9 mouse cellular contexts compared by ENCODE assay signal in the genomic region with DNA sequence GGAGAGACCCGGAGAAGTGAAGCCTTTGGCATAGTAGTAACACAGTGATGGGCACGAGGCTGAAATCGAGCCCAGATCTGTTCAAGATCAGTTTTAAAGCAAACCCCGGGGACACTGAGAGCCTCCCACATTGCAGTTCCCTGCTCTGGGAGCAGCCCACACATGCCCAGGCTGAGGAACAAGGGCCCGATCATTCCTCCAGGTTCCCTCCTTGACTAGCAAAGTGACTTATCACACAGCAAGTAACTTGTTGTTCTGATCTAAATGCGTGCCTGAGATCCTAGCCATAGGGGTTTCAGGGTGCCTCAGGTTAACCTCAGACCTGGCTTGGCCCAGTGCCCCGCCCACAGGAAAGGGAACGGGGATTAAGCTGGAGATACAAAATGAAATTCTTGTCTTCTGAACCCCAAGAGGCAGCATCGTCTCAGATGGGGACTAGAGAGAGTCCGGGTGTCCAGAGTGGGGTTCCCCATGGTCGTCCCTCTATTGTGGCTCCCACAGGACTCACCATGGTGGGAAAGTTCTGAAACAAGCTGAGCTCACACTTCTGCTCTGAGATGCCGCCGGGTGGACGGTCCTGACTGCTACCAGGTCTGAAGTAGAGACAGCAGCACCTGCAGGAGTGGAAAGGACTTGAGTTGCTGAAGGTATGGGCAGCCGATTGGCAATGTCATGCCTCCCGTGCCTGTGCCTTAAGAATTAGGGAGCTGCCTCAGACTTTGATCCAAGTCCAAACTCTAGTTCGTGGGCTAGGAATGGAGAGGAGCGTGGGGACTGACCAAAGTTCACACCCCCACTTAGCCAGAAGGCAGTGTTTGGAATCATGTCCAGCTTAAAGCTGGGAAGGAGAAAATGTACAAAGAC. TPM values are rescaled to one million over a fixed set of nuclear protein-coding genes. Genes with fewer than 3 reads are reported as not detected.
DNase-seq lines count a peak whose midpoint lies in the region; ATAC-seq and TF ChIP-seq lines count a peak whose summit lies in the region.
"Had no signal": no experiment of that assay in that cellular context is flagged by ENCODE, and none has a peak within 500 bp of the region (broad histone marks: within the 10 kb centered on the region; RNA-seq: fewer than 3 reads in every experiment).

No protein-coding gene starts in this region.

- H3K4me1 ChIP-seq in forebrain, embryonic 13.5 days: peaks cover 44% of the 10 kb centered on the region
- peaks cover 32% of the 10 kb centered on the region for H3K4me1 ChIP-seq in forebrain, embryonic 16.5 days (replicated peaks; ENCODE audit: control insufficient read depth, insufficient read depth, low read length)
- H3K4me1 ChIP-seq in ES-Bruce4 (ENCODE audit: control insufficient read depth, insufficient read depth, low read length): peaks cover 1% of the 10 kb centered on the region
- peaks cover 24% of the 10 kb centered on the region for H3K4me1 ChIP-seq in heart, embryonic 16.5 days (ENCODE audit: control insufficient read depth, insufficient read depth, low read length)
- peaks cover 46% of the 10 kb centered on the region for H3K4me1 ChIP-seq in limb, embryonic 10.5 days
- peaks cover 16% of the 10 kb centered on the region for H3K4me1 ChIP-seq in testis, adult 2 months (ENCODE audit: control insufficient read depth, insufficient read depth, low read length)

- no peak overlapping the region for H3K4me2 ChIP-seq in forebrain, embryonic 13.5 days
- no peak overlapping the region for H3K4me2 ChIP-seq in forebrain, embryonic 16.5 days (ENCODE audit: low read length)
- H3K4me2 ChIP-seq in heart, embryonic 16.5 days (ENCODE audit: low read depth, low read length): no peak overlapping the region

- peaks cover 35% of the 10 kb centered on the region for H3K36me3 ChIP-seq in forebrain, embryonic 13.5 days (ENCODE audit: poor library complexity, severe bottlenecking)
- peaks cover 6% of the 10 kb centered on the region for H3K36me3 ChIP-seq in forebrain, embryonic 16.5 days (ENCODE audit: control insufficient read depth, insufficient read depth)
- peaks cover 22% of the 10 kb centered on the region for H3K36me3 ChIP-seq in ES-Bruce4 (ENCODE audit: control insufficient read depth, insufficient read depth, low read length, poor library complexity, severe bottlenecking)
- peaks cover 14% of the 10 kb centered on the region for H3K36me3 ChIP-seq in heart, embryonic 16.5 days (ENCODE audit: control insufficient read depth, insufficient read depth)
- H3K36me3 ChIP-seq in limb, embryonic 10.5 days: peaks cover 39% of the 10 kb centered on the region
- H3K36me3 ChIP-seq in testis, adult 2 months (ENCODE audit: control insufficient read depth, insufficient read depth, low read length): peaks cover 6% of the 10 kb centered on the region

- H3K9me3 ChIP-seq in forebrain, embryonic 13.5 days (replicated peaks): no peaks in the 10 kb centered on the region
- H3K9me3 ChIP-seq in forebrain, embryonic 16.5 days (ENCODE audit: control insufficient read depth, low read length): no peaks in the 10 kb centered on the region
- no peaks in the 10 kb centered on the region for H3K9me3 ChIP-seq in ES-Bruce4 (replicated peaks; ENCODE audit: control insufficient read depth, insufficient read depth, low read length, poor library complexity, severe bottlenecking)
- no peaks in the 10 kb centered on the region for H3K9me3 ChIP-seq in heart, embryonic 16.5 days (replicated peaks; ENCODE audit: control insufficient read depth, low read length)
- no peaks in the 10 kb centered on the region for H3K9me3 ChIP-seq in limb, embryonic 10.5 days (replicated peaks)

- H3K4me3 ChIP-seq in forebrain, embryonic 13.5 days: peak overlapping the region; percentile 94; the same call in 1 of the 2 replicates
- H3K4me3 ChIP-seq in forebrain, embryonic 16.5 days (replicated peaks; ENCODE audit: low read length): no peak overlapping the region
- H3K4me3 ChIP-seq in ES-Bruce4 (ENCODE audit: low read depth, low read length): peak overlapping the region; percentile 0; the same call in 1 of the 2 replicates
- H3K4me3 ChIP-seq in heart, embryonic 16.5 days (ENCODE audit: low read length): no peak overlapping the region
- H3K4me3 ChIP-seq in limb, embryonic 10.5 days: peak overlapping the region; percentile 80; the same call in 1 of the 2 replicates
- peak overlapping the region; percentile 100 for H3K4me3 ChIP-seq in testis, adult 2 months (ENCODE audit: control insufficient read depth, low read depth, low read length)

- H3K9ac ChIP-seq in forebrain, embryonic 13.5 days: peak overlapping the region; percentile 79
- no peak overlapping the region for H3K9ac ChIP-seq in forebrain, embryonic 16.5 days (replicated peaks; ENCODE audit: low read depth, low read length)
- peak overlapping the region; percentile 68 for H3K9ac ChIP-seq in ES-Bruce4 (ENCODE audit: low read depth, poor library complexity, severe bottlenecking)
- peak overlapping the region; percentile 98 for H3K9ac ChIP-seq in heart, embryonic 16.5 days (ENCODE audit: low read length)

- ATAC-seq in forebrain, embryonic 13.5 days: no peak
- ATAC-seq in forebrain, embryonic 16.5 days: no peak
- no peak for ATAC-seq in heart, embryonic 16.5 days (replicated peaks; ENCODE audit: extremely low read depth, insufficient read depth, low FRiP score)
- ATAC-seq: Patski had no signal

- DNase-seq in limb, embryonic 10.5 days (ENCODE audit: low spot score): no peak
- no peak for DNase-seq in left cerebral cortex, adult 11 months (ENCODE audit: low spot score)
- DNase-seq in urinary bladder, adult 2 months (ENCODE audit: low spot score): no peak

- peak overlapping the region; percentile 97; the same call in 1 of the 2 replicates for H3K27ac ChIP-seq in forebrain, embryonic 13.5 days
- no peak overlapping the region; the same call in 1 of the 2 replicates for H3K27ac ChIP-seq in forebrain, embryonic 16.5 days (ENCODE audit: low read length)
- H3K27ac ChIP-seq in ES-Bruce4 (ENCODE audit: insufficient read depth, low read length): peak overlapping the region; percentile 78
- peak overlapping the region; percentile 94 for H3K27ac ChIP-seq in heart, embryonic 16.5 days (ENCODE audit: low read length)
- peak overlapping the region; percentile 94 for H3K27ac ChIP-seq in limb, embryonic 10.5 days
- H3K27ac ChIP-seq in testis, adult 2 months (ENCODE audit: control insufficient read depth, insufficient read depth, low read depth, low read length): peak overlapping the region; percentile 96

- TF ChIP-seq EP300 in ES-Bruce4 (IDR thresholded peaks at IDR 0.05; ENCODE audit: insufficient read depth, low read depth, low read length): no peak

- no peaks in the 10 kb centered on the region for H3K27me3 ChIP-seq in forebrain, embryonic 13.5 days
- H3K27me3 ChIP-seq in forebrain, embryonic 16.5 days (replicated peaks; ENCODE audit: control insufficient read depth, insufficient read depth, low read length): no peaks in the 10 kb centered on the region
- H3K27me3 ChIP-seq in ES-Bruce4 (ENCODE audit: control insufficient read depth, insufficient read depth, low read length, poor library complexity, severe bottlenecking): no peaks in the 10 kb centered on the region
- no peaks in the 10 kb centered on the region for H3K27me3 ChIP-seq in heart, embryonic 16.5 days (ENCODE audit: control insufficient read depth, insufficient read depth, low read length)
- no peaks in the 10 kb centered on the region for H3K27me3 ChIP-seq in limb, embryonic 10.5 days (ENCODE audit: low read depth, poor library complexity, severe bottlenecking)
- H3K27me3 ChIP-seq in testis, adult 2 months (ENCODE audit: control insufficient read depth, insufficient read depth, low read length): no peaks in the 10 kb centered on the region
- H3K27me3 ChIP-seq: Patski had no signal

- TF ChIP-seq CTCF in ES-Bruce4 (IDR thresholded peaks at IDR 0.05; ENCODE audit: low read depth, low read length): no peak
- TF ChIP-seq CTCF in testis, adult 2 months (IDR thresholded peaks at IDR 0.05; ENCODE audit: control insufficient read depth, insufficient read depth, insufficient replicate concordance, low read depth, low read length): no peak

- no peak for TF ChIP-seq POLR2A in ES-Bruce4 (IDR thresholded peaks at IDR 0.05; ENCODE audit: insufficient read depth, low read length)
- TF ChIP-seq POLR2A in testis, adult 2 months (IDR thresholded peaks at IDR 0.05; ENCODE audit: control insufficient read depth, low read depth, low read length): peak; percentile 27; the same call in 1 of the 2 replicates

- WGBS in forebrain, embryonic 13.5 days: 86% methylated on average over 18 of the region's 18 CpGs
- 86% methylated on average over 18 of the region's 18 CpGs for WGBS in forebrain, embryonic 16.5 days
- 76% methylated on average over 18 of the region's 18 CpGs for WGBS in heart, embryonic 16.5 days
- WGBS in limb, embryonic 10.5 days: 88% methylated on average over 18 of the region's 18 CpGs

RNA-seq across cellular contexts. Expression of a gene that starts 1.2 kb away (rescaled TPM):
- polyA plus RNA-seq in forebrain, embryonic 13.5 days (2015; fragmentation: Nextera tagmentation; extraction: Ambion mirVana): 278 and 318 TPM in 2 replicates
- 277 and 292 TPM in 2 replicates for polyA plus RNA-seq in forebrain, embryonic 16.5 days (2015; fragmentation: Nextera tagmentation; extraction: Ambion mirVana)
- 876 and 913 TPM in 2 replicates for polyA plus RNA-seq in ES-Bruce4 (2011; ENCODE audit: insufficient read depth, insufficient read length, low read depth, missing spikeins)
- polyA plus RNA-seq in heart, embryonic 16.5 days (2015; fragmentation: Nextera tagmentation; extraction: Ambion mirVana): 276 and 277 TPM in 2 replicates
- polyA plus RNA-seq in limb, embryonic 10.5 days (2016; fragmentation: Nextera tagmentation; extraction: Ambion mirVana): 443 and 508 TPM in 2 replicates
- polyA plus RNA-seq in testis, adult 2 months (2012; rRNA removed): 91.2 and 95.5 TPM in 2 replicates
- polyA plus RNA-seq in urinary bladder, adult 2 months (2012; rRNA removed): 149 and 160 TPM in 2 replicates

RNA-seq across cellular contexts. Expression of a gene that starts 1.6 kb away (rescaled TPM):
- 19.8 and 24.2 TPM in 2 replicates for polyA plus RNA-seq in forebrain, embryonic 13.5 days (2015; fragmentation: Nextera tagmentation; extraction: Ambion mirVana)
- polyA plus RNA-seq in forebrain, embryonic 16.5 days (2015; fragmentation: Nextera tagmentation; extraction: Ambion mirVana): 24.9 and 27.1 TPM in 2 replicates
- polyA plus RNA-seq in ES-Bruce4 (2011; ENCODE audit: insufficient read depth, insufficient read length, low read depth, missing spikeins): 28.1 and 29.0 TPM in 2 replicates
- polyA plus RNA-seq in heart, embryonic 16.5 days (2015; fragmentation: Nextera tagmentation; extraction: Ambion mirVana): 11.4 TPM in 2 replicates
- polyA plus RNA-seq in limb, embryonic 10.5 days (2016; fragmentation: Nextera tagmentation; extraction: Ambion mirVana): 19.7 and 22.8 TPM in 2 replicates
- 166 and 174 TPM in 2 replicates for polyA plus RNA-seq in testis, adult 2 months (2012; rRNA removed)
- 11.1 and 11.9 TPM in 2 replicates for polyA plus RNA-seq in urinary bladder, adult 2 months (2012; rRNA removed)

RNA-seq across cellular contexts. Expression of a gene that starts 26.7 kb away (rescaled TPM):
- 44.7 and 50.4 TPM in 2 replicates for polyA plus RNA-seq in forebrain, embryonic 13.5 days (2015; fragmentation: Nextera tagmentation; extraction: Ambion mirVana)
- 33.9 and 37.5 TPM in 2 replicates for polyA plus RNA-seq in forebrain, embryonic 16.5 days (2015; fragmentation: Nextera tagmentation; extraction: Ambion mirVana)
- polyA plus RNA-seq in ES-Bruce4 (2011; ENCODE audit: insufficient read depth, insufficient read length, low read depth, missing spikeins): 25.3 TPM in 2 replicates
- 25.1 TPM in 2 replicates for polyA plus RNA-seq in heart, embryonic 16.5 days (2015; fragmentation: Nextera tagmentation; extraction: Ambion mirVana)
- 52.2 and 55.5 TPM in 2 replicates for polyA plus RNA-seq in limb, embryonic 10.5 days (2016; fragmentation: Nextera tagmentation; extraction: Ambion mirVana)
- polyA plus RNA-seq in testis, adult 2 months (2012; rRNA removed): 18.3 and 24.5 TPM in 2 replicates
- polyA plus RNA-seq in urinary bladder, adult 2 months (2012; rRNA removed): 15.8 and 19.2 TPM in 2 replicates

RNA-seq across cellular contexts. Expression of a gene that starts 26.9 kb away (rescaled TPM):
- 14.3 and 15.5 TPM in 2 replicates for polyA plus RNA-seq in forebrain, embryonic 13.5 days (2015; fragmentation: Nextera tagmentation; extraction: Ambion mirVana)
- 21.0 and 22.6 TPM in 2 replicates for polyA plus RNA-seq in forebrain, embryonic 16.5 days (2015; fragmentation: Nextera tagmentation; extraction: Ambion mirVana)
- 11.6 and 13.5 TPM in 2 replicates for polyA plus RNA-seq in ES-Bruce4 (2011; ENCODE audit: insufficient read depth, insufficient read length, low read depth, missing spikeins)
- 20.6 and 22.8 TPM in 2 replicates for polyA plus RNA-seq in heart, embryonic 16.5 days (2015; fragmentation: Nextera tagmentation; extraction: Ambion mirVana)
- 14.0 and 16.3 TPM in 2 replicates for polyA plus RNA-seq in limb, embryonic 10.5 days (2016; fragmentation: Nextera tagmentation; extraction: Ambion mirVana)
- polyA plus RNA-seq in testis, adult 2 months (2012; rRNA removed): 27.0 and 34.2 TPM in 2 replicates
- 30.8 and 35.8 TPM in 2 replicates for polyA plus RNA-seq in urinary bladder, adult 2 months (2012; rRNA removed)

RNA-seq across cellular contexts. Expression of a gene that starts 30.1 kb away (rescaled TPM):
- 0.27 and 0.91 TPM in 2 replicates for polyA plus RNA-seq in forebrain, embryonic 13.5 days (2015; fragmentation: Nextera tagmentation; extraction: Ambion mirVana)
- 0.30 and 0.81 TPM in 2 replicates for polyA plus RNA-seq in forebrain, embryonic 16.5 days (2015; fragmentation: Nextera tagmentation; extraction: Ambion mirVana)
- polyA plus RNA-seq in ES-Bruce4 (2011; ENCODE audit: insufficient read depth, insufficient read length, low read depth, missing spikeins): 1.9 and 2.0 TPM in 2 replicates
- polyA plus RNA-seq in heart, embryonic 16.5 days (2015; fragmentation: Nextera tagmentation; extraction: Ambion mirVana): 1.7 and 2.1 TPM in 2 replicates
- polyA plus RNA-seq in limb, embryonic 10.5 days (2016; fragmentation: Nextera tagmentation; extraction: Ambion mirVana): 1.8 and 2.8 TPM in 2 replicates
- 1.3 and 2.2 TPM in 2 replicates for polyA plus RNA-seq in testis, adult 2 months (2012; rRNA removed)
- 0.07 and 0.12 TPM in 2 replicates for polyA plus RNA-seq in urinary bladder, adult 2 months (2012; rRNA removed)

Comparison
In these comparisons a context has a peak if more than half of its experiments do, and no peak if none do; other contexts are left out.
1. H3K4me3 ChIP-seq: peak in forebrain, embryonic 13.5 days (single experiment), ES-Bruce4 (single experiment), limb, embryonic 10.5 days (single experiment) and testis, adult 2 months (single experiment); none in forebrain, embryonic 16.5 days (single experiment) and heart, embryonic 16.5 days (single experiment).